In the genomic region with DNA sequence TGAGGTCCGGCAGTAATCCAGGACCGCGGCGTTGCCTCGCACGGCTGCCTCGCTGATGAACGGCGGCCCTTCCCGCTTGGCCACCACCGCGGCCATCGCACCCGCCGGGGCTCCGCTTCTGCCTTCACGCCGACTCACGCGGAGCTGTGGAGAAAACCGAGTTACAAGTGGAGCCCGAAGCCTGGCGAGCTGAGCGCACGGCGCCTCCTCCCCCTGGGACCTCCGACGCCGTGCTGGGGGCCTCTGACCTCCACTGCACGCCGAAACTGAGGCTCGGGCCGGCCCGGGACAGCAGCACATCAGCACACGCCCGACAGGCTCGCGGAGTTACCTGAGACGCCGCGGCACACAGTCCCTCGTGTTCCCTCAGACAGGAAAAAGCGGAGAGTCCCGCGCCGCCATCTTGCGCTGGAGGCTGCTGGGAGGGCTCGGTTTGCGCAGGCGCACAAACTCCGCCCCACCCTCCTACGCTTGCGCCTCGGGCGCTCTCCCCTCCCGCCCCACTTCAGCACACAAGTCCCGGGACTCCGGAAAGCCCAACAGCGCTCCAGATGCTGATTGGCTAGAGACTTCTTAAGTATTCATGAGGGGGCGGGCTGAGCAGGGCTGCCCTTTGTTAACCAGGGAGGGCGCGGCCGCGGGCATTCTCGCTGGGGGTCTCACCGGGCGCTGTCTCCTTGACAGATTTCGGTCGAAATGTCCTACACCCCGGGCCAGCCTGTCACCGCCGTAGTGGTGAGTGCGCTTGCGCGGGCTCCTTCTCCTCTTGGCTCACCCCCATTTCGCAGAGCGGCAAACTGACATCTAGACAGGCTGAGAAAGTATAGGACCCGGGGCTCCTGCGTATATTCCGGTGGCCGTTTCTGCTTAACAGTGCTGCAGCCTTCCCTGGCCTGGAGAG, we compare ENCODE assay signal across 8 mouse cellular contexts. TPM values are rescaled to one million over a fixed set of nuclear protein-coding genes. Genes with fewer than 3 reads are reported as not detected.
A peak's percentile ranks its signal among the peaks of the same experiment; 100 is the strongest.
DNase-seq lines count a peak whose midpoint lies in the region; ATAC-seq and TF ChIP-seq lines count a peak whose summit lies in the region.

A gene (minus strand): TSS at position 430 of the 901 bp plus-strand sequence.
A gene (plus strand): TSS at position 476 of the 901 bp plus-strand sequence.

- under 1% methylated on average over 80 of the region's 81 CpGs for WGBS in hindbrain, postnatal 0 days

- peak within 1 kb of the TSS; percentile 80 for H3K4me2 ChIP-seq in hindbrain, postnatal 0 days (ENCODE audit: low read depth, low read length)

- peak; percentile 98 for ATAC-seq in hindbrain, postnatal 0 days
- peak; percentile 95 for ATAC-seq in megakaryocyte, adult 5-6 weeks (ENCODE audit: poor library complexity, severe bottlenecking)

- H3K36me3 ChIP-seq in hindbrain, postnatal 0 days (ENCODE audit: insufficient read depth, low read length): no peaks in the 10 kb centered on the region

- H3K4me1 ChIP-seq in hindbrain, postnatal 0 days (ENCODE audit: insufficient read depth, low read length): peaks cover 16% of the 10 kb centered on the region

- H3K9ac ChIP-seq in hindbrain, postnatal 0 days (replicated peaks; ENCODE audit: low read length): peak within 1 kb of the TSS; percentile 73

- H3K27ac ChIP-seq in gastrocnemius, adult 2 months: peak within 1 kb of the TSS; percentile 97
- peak within 1 kb of the TSS; percentile 87 for H3K27ac ChIP-seq in hindbrain, postnatal 0 days
- peak within 1 kb of the TSS; percentile 77 for H3K27ac ChIP-seq in left cerebral cortex, adult 2 months

- H3K4me3 ChIP-seq in gastrocnemius, adult 2 months: peak within 1 kb of the TSS; percentile 99
- H3K4me3 ChIP-seq in hindbrain, postnatal 0 days (ENCODE audit: low read length): peak within 1 kb of the TSS; percentile 72
- H3K4me3 ChIP-seq in left cerebral cortex, adult 2 months: peak within 1 kb of the TSS; percentile 62

- H3K27me3 ChIP-seq in hindbrain, postnatal 0 days (ENCODE audit: insufficient read depth, low read length): no peaks in the 10 kb centered on the region

- no peak for TF ChIP-seq CTCF in gastrocnemius, adult 2 months (IDR thresholded peaks at IDR 0.05)
- no peak for TF ChIP-seq CTCF in hindbrain, postnatal 0 days (IDR thresholded peaks at IDR 0.05; ENCODE audit: low read depth)
- TF ChIP-seq CTCF in left cerebral cortex, adult 2 months (IDR thresholded peaks at IDR 0.05): no peak

- peak; percentile 99 for DNase-seq in WW6 (ENCODE audit: low read depth, low spot score)
- DNase-seq in cerebellum, postnatal 4 days (ENCODE audit: low spot score in 2 of 2): peak; percentile 92 to 94
- DNase-seq in gastrocnemius, adult 2 months: peak; percentile 98
- peak; percentile 98 for DNase-seq in hindbrain, postnatal 0 days (ENCODE audit: low spot score)
- peak; percentile 94 to 96 for DNase-seq in left cerebral cortex, adult 2 months (ENCODE audit: extremely low spot score in 1 of 2, low spot score in 2 of 2)
- DNase-seq in right cerebral cortex, adult 2 months (ENCODE audit: low spot score in 2 of 2): peak; percentile 92
- DNase-seq in urinary bladder, postnatal 14 days (ENCODE audit: low spot score): peak; percentile 96

- no peaks in the 10 kb centered on the region for H3K9me3 ChIP-seq in hindbrain, postnatal 0 days (ENCODE audit: low read length)

- intact Hi-C loops in gastrocnemius, adult 2 months (cut with DNase I): loop anchor here (2.0 to 5.0 kb wide), 2 partner anchors 22 to 40 kb away; a partner anchor contains a TSS
- intact Hi-C loops in left cerebral cortex, adult 2 months (cut with DNase I): loop anchor here (2.0 kb wide), 1 partner anchor 22 kb away; a partner anchor contains a TSS

RNA-seq across cellular contexts. Expression of the first gene that starts in this region (rescaled TPM):
- 10 to 100 TPM; 82.6 to 93.4 TPM for total RNA-seq in gastrocnemius, adult 2 months (2021)
- 113 and 156 TPM in 2 replicates for total RNA-seq in hindbrain, postnatal 0 days (2014; rRNA removed)
- polyA plus RNA-seq in hindbrain, postnatal 0 days (2015; fragmentation: Nextera tagmentation; extraction: Ambion mirVana): 188 and 191 TPM in 2 replicates
- 10 to 100 TPM; 54.6 to 55.2 TPM for total RNA-seq in left cerebral cortex, adult 2 months (2021)
- total RNA-seq in megakaryocyte, adult 5-6 weeks (2015): 42.9 and 53.0 TPM in 2 replicates
- 28.7 and 29.0 TPM in 2 replicates for total RNA-seq in megakaryocyte, adult 5-6 weeks (2017)

RNA-seq across cellular contexts. Expression of the second gene that starts in this region (rescaled TPM):
- total RNA-seq in gastrocnemius, adult 2 months (2021): 10 to 100 TPM in 1 of 2 experiments, 1 to 10 TPM in 1; 6.5 to 13.9 TPM
- total RNA-seq in hindbrain, postnatal 0 days (2014; rRNA removed): 34.7 and 46.4 TPM in 2 replicates
- polyA plus RNA-seq in hindbrain, postnatal 0 days (2015; fragmentation: Nextera tagmentation; extraction: Ambion mirVana): 95.7 and 97.7 TPM in 2 replicates
- 1 to 10 TPM; 9.4 to 9.6 TPM for total RNA-seq in left cerebral cortex, adult 2 months (2021)
- total RNA-seq in megakaryocyte, adult 5-6 weeks (2015): 13.7 and 19.9 TPM in 2 replicates
- total RNA-seq in megakaryocyte, adult 5-6 weeks (2017): 16.8 and 18.5 TPM in 2 replicates

Comparison
In these comparisons a context has a peak if more than half of its experiments do, and no peak if none do; other contexts are left out.
1. Peak in every context shown above with its lines: DNase-seq, ATAC-seq, H3K4me3 ChIP-seq and H3K27ac ChIP-seq.